Mouse (Mus musculus): ENCODE measurements around the gene Misp. TPM values are rescaled to one million over a fixed set of nuclear protein-coding genes. Genes with fewer than 3 reads are reported as not detected.

Misp gene
- polyA plus RNA-seq, 1 experiment from 2014 or later, result 7.8 TPM

- Histone ChIP-seq H3K4me3 (replicated peaks) (no peak overlapping the region), H3K27me3 (no peaks in the 10 kb centered on the region), H3K36me3 (no peaks in the 10 kb centered on the region), H3K27ac (replicated peaks) (no peak overlapping the region), H3K4me1 (0 out of 2 replicates have a peak, but pooled peaks cover 3% of the 10 kb centered on the region), H3K9me3 (replicated peaks) (no peaks in the 10 kb centered on the region), H3K9ac (no peak overlapping the region), H3K4me2 (replicated peaks) (no peak overlapping the region)
- WGBS, result 83% methylated on average over 3 of the region's 3 CpGs
- no peak for ATAC-seq (ENCODE audit: insufficient number of reproducible peaks, low FRiP score, low TSS enrichment, low read depth)
These were observed 10.8 kb downstream of the Misp start for GRCm38 (mm10) chr10:79831583-79831982.

GRCm38 (mm10) chr10:79832026-79832785, 11.4 kb downstream of the Misp start:
- 0 out of 2 replicates have a peak, but pooled peaks cover 3% of the 10 kb centered on the region for H3K4me1 ChIP-seq
- H3K4me2 ChIP-seq (replicated peaks), result no peak overlapping the region
- H3K36me3 ChIP-seq, result no peaks in the 10 kb centered on the region
- no peak overlapping the region for H3K9ac ChIP-seq
- H3K9me3 ChIP-seq (replicated peaks), result no peaks in the 10 kb centered on the region
- no peak overlapping the region for H3K27ac ChIP-seq (replicated peaks)
- H3K27me3 ChIP-seq, result no peaks in the 10 kb centered on the region
- no peak for ATAC-seq (ENCODE audit: insufficient number of reproducible peaks, low FRiP score, low TSS enrichment, low read depth)
- 49% methylated on average over 7 of the region's 7 CpGs for WGBS
- no peak overlapping the region for H3K4me3 ChIP-seq (replicated peaks)

GRCm38 (mm10) chr10:79832786-79833181, 12.0 kb downstream of the Misp start:
- 69% methylated on average over 9 of the region's 9 CpGs for WGBS

GRCm38 (mm10) chr10:79834769-79835398, 14.1 kb downstream of the Misp start:
- WGBS, result 23% methylated on average over 9 of the region's 9 CpGs
- Histone ChIP-seq H3K9me3 (replicated peaks) (no peaks in the 10 kb centered on the region), H3K27ac (replicated peaks) (no peak overlapping the region), H3K4me3 (replicated peaks) (no peak overlapping the region), H3K4me2 (replicated peaks) (no peak overlapping the region), H3K36me3 (no peaks in the 10 kb centered on the region), H3K27me3 (no peaks in the 10 kb centered on the region), H3K4me1 (0 out of 2 replicates have a peak, but pooled peaks cover 3% of the 10 kb centered on the region), H3K9ac (no peak overlapping the region)
- ATAC-seq (ENCODE audit: insufficient number of reproducible peaks, low FRiP score, low TSS enrichment, low read depth), result peak; percentile 42; the same call in 1 of the 2 replicates

More at GRCm38 (mm10) chr10:79832786-79833181, 12.0 kb downstream of the Misp start:
- no peak for ATAC-seq (ENCODE audit: insufficient number of reproducible peaks, low FRiP score, low TSS enrichment, low read depth)
- Histone ChIP-seq H3K4me1 (0 out of 2 replicates have a peak, but pooled peaks cover 3% of the 10 kb centered on the region), H3K4me3 (replicated peaks) (no peak overlapping the region), H3K9me3 (replicated peaks) (no peaks in the 10 kb centered on the region), H3K9ac (no peak overlapping the region), H3K27ac (replicated peaks) (no peak overlapping the region), H3K36me3 (no peaks in the 10 kb centered on the region), H3K4me2 (replicated peaks) (no peak overlapping the region), H3K27me3 (no peaks in the 10 kb centered on the region)

GRCm38 (mm10) chr10:79836918-79837317, 16.1 kb downstream of the Misp start:
- Histone ChIP-seq H3K4me2 (replicated peaks) (no peak overlapping the region), H3K9me3 (replicated peaks) (no peaks in the 10 kb centered on the region), H3K27me3 (no peaks in the 10 kb centered on the region), H3K4me3 (replicated peaks) (no peak overlapping the region), H3K36me3 (no peaks in the 10 kb centered on the region), H3K9ac (no peak overlapping the region), H3K4me1 (peaks cover 20% of the 10 kb centered on the region; the same call in 1 of the 2 replicates), H3K27ac (replicated peaks) (no peak overlapping the region)
- 90% methylated on average over 3 of the region's 3 CpGs for WGBS
- ATAC-seq (ENCODE audit: insufficient number of reproducible peaks, low FRiP score, low TSS enrichment, low read depth), result no peak

GRCm38 (mm10) chr10:79838151-79838550, 17.4 kb downstream of the Misp start:
- no peak for ATAC-seq (ENCODE audit: insufficient number of reproducible peaks, low FRiP score, low TSS enrichment, low read depth)
- Histone ChIP-seq H3K4me2 (replicated peaks) (no peak overlapping the region), H3K27ac (replicated peaks) (no peak overlapping the region), H3K36me3 (no peaks in the 10 kb centered on the region), H3K27me3 (no peaks in the 10 kb centered on the region), H3K9me3 (replicated peaks) (no peaks in the 10 kb centered on the region), H3K4me3 (replicated peaks) (no peak overlapping the region), H3K9ac (no peak overlapping the region), H3K4me1 (peaks cover 27% of the 10 kb centered on the region)
- 46% methylated on average over 2 of the region's 2 CpGs for WGBS

DNA sequence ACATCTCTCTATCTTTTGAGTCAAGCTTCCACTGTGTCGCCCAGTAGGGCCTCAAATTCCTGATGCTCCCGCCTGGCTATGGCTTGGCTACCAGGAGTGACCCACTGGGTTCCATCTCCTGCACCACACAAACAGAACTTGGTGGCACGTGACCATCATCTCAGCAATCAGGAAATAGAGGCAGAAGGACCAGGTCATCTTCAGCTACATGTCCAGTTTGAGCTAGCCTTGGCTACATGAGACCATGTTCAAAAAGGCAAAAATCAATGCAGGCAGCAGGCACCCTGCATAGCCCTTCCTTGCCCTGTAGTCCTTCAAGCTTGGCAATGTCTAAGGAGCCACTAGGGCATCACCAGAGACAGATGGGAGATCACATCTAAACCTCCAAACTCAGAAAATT, 19.3 kb downstream of the Misp start:
- Histone ChIP-seq H3K4me1 (peaks cover 30% of the 10 kb centered on the region), H3K27ac (replicated peaks) (peak overlapping the region; percentile 97), H3K4me3 (replicated peaks) (peak overlapping the region; percentile 44; the same call in 1 of the 2 replicates), H3K9me3 (replicated peaks) (no peaks in the 10 kb centered on the region), H3K9ac (no peak overlapping the region), H3K27me3 (no peaks in the 10 kb centered on the region), H3K4me2 (replicated peaks) (peak overlapping the region; percentile 65), H3K36me3 (no peaks in the 10 kb centered on the region)
- WGBS, result 92% methylated on average over 3 of the region's 3 CpGs
- ATAC-seq (ENCODE audit: insufficient number of reproducible peaks, low FRiP score, low TSS enrichment, low read depth), result no peak

- peaks cover 30% of the 10 kb centered on the region for H3K4me1 ChIP-seq
- peak overlapping the region; percentile 44 for H3K4me3 ChIP-seq (replicated peaks)
- peak; percentile 95 for ATAC-seq (ENCODE audit: insufficient number of reproducible peaks, low FRiP score, low TSS enrichment, low read depth)
- H3K27ac ChIP-seq (replicated peaks), result peak overlapping the region; percentile 97
- peak overlapping the region; percentile 65 for H3K4me2 ChIP-seq (replicated peaks)
- peak overlapping the region; percentile 26 for H3K9ac ChIP-seq
- no peaks in the 10 kb centered on the region for H3K27me3 ChIP-seq
- H3K9me3 ChIP-seq (replicated peaks), result no peaks in the 10 kb centered on the region
- H3K36me3 ChIP-seq, result no peaks in the 10 kb centered on the region
- under 1% methylated on average over 24 of the region's 24 CpGs for WGBS
These were observed 20.1 kb downstream of the Misp start for GRCm38 (mm10) chr10:79840644-79841551.

- H3K27me3 ChIP-seq, result no peaks in the 10 kb centered on the region
- no peak for ATAC-seq (ENCODE audit: insufficient number of reproducible peaks, low FRiP score, low TSS enrichment, low read depth)
- no peak overlapping the region for H3K4me3 ChIP-seq (replicated peaks)
- H3K4me1 ChIP-seq, result peaks cover 30% of the 10 kb centered on the region
- no peak overlapping the region for H3K9ac ChIP-seq
- H3K9me3 ChIP-seq (replicated peaks), result no peaks in the 10 kb centered on the region
- 66% methylated on average over 3 of the region's 3 CpGs for WGBS
- no peak overlapping the region for H3K4me2 ChIP-seq (replicated peaks)
- H3K27ac ChIP-seq (replicated peaks), result peak overlapping the region; percentile 1; the same call in 1 of the 2 replicates
- no peaks in the 10 kb centered on the region for H3K36me3 ChIP-seq
These were observed 21.5 kb downstream of the Misp start for GRCm38 (mm10) chr10:79842322-79842721.

DNA sequence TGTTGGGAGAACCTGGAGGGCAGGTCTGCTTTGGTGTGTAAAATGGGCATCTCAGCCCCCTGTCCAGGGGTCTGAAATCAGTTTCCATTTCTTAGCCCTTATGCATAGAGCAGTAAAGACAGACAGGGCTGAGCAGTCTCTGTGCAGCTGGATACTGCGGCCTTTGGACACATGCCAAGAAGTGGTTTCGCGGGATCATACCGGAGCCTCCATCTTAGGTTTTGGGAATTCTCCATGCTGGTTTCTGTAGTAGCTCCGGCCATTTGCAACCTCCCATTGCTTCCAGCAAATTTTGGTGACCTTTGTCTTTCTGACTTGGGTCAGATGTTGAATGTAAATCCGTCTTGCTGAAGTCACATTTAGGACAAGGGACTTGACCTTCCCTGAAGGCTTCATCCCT, 22.7 kb downstream of the Misp start:
- Histone ChIP-seq H3K27me3 (no peaks in the 10 kb centered on the region), H3K9me3 (replicated peaks) (no peaks in the 10 kb centered on the region), H3K4me1 (peaks cover 30% of the 10 kb centered on the region), H3K4me3 (replicated peaks) (no peak overlapping the region), H3K9ac (no peak overlapping the region), H3K4me2 (replicated peaks) (no peak overlapping the region), H3K27ac (replicated peaks) (no peak overlapping the region), H3K36me3 (no peaks in the 10 kb centered on the region)
- ATAC-seq (ENCODE audit: insufficient number of reproducible peaks, low FRiP score, low TSS enrichment, low read depth), result no peak
- 36% methylated on average over 6 of the region's 6 CpGs for WGBS

DNA sequence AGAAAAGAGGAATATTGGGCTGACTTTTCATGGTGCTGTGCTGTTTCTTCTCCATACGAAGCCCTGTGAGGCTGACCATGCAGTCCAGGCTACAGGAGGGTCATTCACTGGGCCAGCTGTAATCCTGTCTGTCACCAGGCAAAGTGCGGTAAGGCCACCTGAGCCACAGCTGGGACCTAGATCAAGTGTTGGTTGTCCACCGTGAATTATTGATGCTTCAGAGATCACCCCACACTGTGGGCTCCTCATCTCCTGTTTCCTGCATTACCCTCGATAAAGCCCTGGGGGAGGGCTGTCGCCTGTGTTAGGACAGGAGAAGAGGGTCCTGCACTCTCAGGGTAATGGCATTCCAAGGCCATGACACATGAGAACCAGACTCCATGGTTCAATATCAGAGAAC, 25.8 kb downstream of the Misp start:
- Histone ChIP-seq H3K27ac (replicated peaks) (no peak overlapping the region), H3K4me1 (peaks cover 26% of the 10 kb centered on the region), H3K27me3 (no peaks in the 10 kb centered on the region), H3K9ac (no peak overlapping the region), H3K4me2 (replicated peaks) (no peak overlapping the region), H3K9me3 (replicated peaks) (no peaks in the 10 kb centered on the region), H3K36me3 (no peaks in the 10 kb centered on the region), H3K4me3 (replicated peaks) (no peak overlapping the region)
- no peak for ATAC-seq (ENCODE audit: insufficient number of reproducible peaks, low FRiP score, low TSS enrichment, low read depth)
- WGBS, result 54% methylated on average over 5 of the region's 5 CpGs

Measured in embryonic facial prominence, embryonic 15.5 days (tissue).